Mouse (Mus musculus): ENCODE data around the gene Smco2.

DNA sequence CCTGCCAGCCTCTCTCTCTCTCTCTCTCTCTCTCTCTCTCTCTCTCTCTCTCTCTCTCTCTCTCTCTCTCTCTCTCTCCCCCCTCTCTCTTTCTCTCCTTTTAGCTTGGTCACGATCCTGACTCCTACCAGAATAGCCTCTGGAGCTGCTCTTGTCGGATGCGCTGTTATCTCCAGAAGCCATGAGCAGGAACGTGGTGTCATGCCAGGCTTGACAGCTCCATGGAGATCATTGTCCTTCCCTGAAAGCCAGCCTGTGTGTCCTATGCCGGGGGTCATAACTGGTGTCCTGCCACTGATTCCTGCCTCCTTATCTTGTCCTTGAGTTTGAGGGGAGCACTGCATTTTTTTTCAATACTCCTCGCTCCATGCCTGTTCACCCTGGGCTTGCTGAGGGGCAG, 5.0 kb upstream of the Smco2 start:
- TF ChIP-seq CTCF (IDR thresholded peaks at IDR 0.05 in 2 of 3, conservative IDR thresholded peaks at IDR 0.05 in 1 of 3; ENCODE audit: control insufficient read depth in 1 of 3, insufficient read depth in 1 of 3, low read depth in 2 of 3, low read length in 3 of 3, poor library complexity in 1 of 3, severe bottlenecking in 1 of 3), result no peak
- no peak for TF ChIP-seq USF2 (IDR thresholded peaks at IDR 0.05; ENCODE audit: borderline replicate concordance in 1 of 2, insufficient read depth in 1 of 2, low read depth in 1 of 2, low read length in 2 of 2)
- no peak for TF ChIP-seq MEF2A (IDR thresholded peaks at IDR 0.05; ENCODE audit: extremely low read depth, insufficient replicate concordance, low read depth, low read length, poor library complexity, severe bottlenecking)
- TF ChIP-seq GATA1 (IDR thresholded peaks at IDR 0.05; ENCODE audit: low read depth, low read length), result no peak
- no peak for TF ChIP-seq CHD2 (IDR thresholded peaks at IDR 0.05; ENCODE audit: low read length)
- TF ChIP-seq EP300 (IDR thresholded peaks at IDR 0.05; ENCODE audit: low read depth in 1 of 2, low read length in 2 of 2), result no peak
- no peak for TF ChIP-seq CHD1 (IDR thresholded peaks at IDR 0.05; ENCODE audit: low read depth, low read length)
